Mouse (Mus musculus): ENCODE results near the gene Axin1. TPM values are rescaled to one million over a fixed set of nuclear protein-coding genes. Genes with fewer than 3 reads are reported as not detected.
"Not testable (repeated sequence)": the region's sequence is repeated elsewhere in the genome, so short reads cannot be mapped to it uniquely, and the experiment has no call there.

Axin1 gene
- polyA plus RNA-seq, 1 experiment from 2014 or later = 12.7 TPM

- H3K36me3 ChIP-seq (ENCODE audit: control insufficient read depth, insufficient read depth, low read length) = no peaks in the 10 kb centered on the region
- H3K4me1 ChIP-seq (ENCODE audit: control insufficient read depth, insufficient read depth, low read length) = no peaks in the 10 kb centered on the region
- ATAC-seq (ENCODE audit: low FRiP score) = no peak
- H3K9me3 ChIP-seq (ENCODE audit: control insufficient read depth, low read length) = no peaks in the 10 kb centered on the region
- H3K27me3 ChIP-seq (ENCODE audit: control insufficient read depth, insufficient read depth, low read length) = no peaks in the 10 kb centered on the region
- H3K27ac ChIP-seq (ENCODE audit: low read depth, low read length) = no peak overlapping the region
- WGBS = 91% methylated on average over 1 of the region's 1 CpGs
- no peak overlapping the region for H3K9ac ChIP-seq (ENCODE audit: low read length)
- no peak overlapping the region for H3K4me2 ChIP-seq
- no peak overlapping the region for H3K4me3 ChIP-seq (ENCODE audit: low read depth, low read length)
- DNase-seq (ENCODE audit: low spot score, missing footprints) = no peak
Observed at GRCm38 (mm10) chr17:26162736-26163135, 24.2 kb downstream of the Axin1 start.

GRCm38 (mm10) chr17:26168039-26168438 is 29.6 kb downstream of the Axin1 start:
- no peaks in the 10 kb centered on the region for H3K27me3 ChIP-seq (ENCODE audit: control insufficient read depth, insufficient read depth, low read length)
- no peak overlapping the region for H3K4me2 ChIP-seq
- ATAC-seq (ENCODE audit: low FRiP score) = no peak
- WGBS = 91% methylated on average over 2 of the region's 2 CpGs
- H3K27ac ChIP-seq (ENCODE audit: low read depth, low read length) = no peak overlapping the region
- H3K9me3 ChIP-seq (ENCODE audit: control insufficient read depth, low read length) = no peaks in the 10 kb centered on the region
- H3K4me1 ChIP-seq (ENCODE audit: control insufficient read depth, insufficient read depth, low read length) = no peaks in the 10 kb centered on the region
- H3K4me3 ChIP-seq (ENCODE audit: low read depth, low read length) = no peak overlapping the region
- H3K9ac ChIP-seq (ENCODE audit: low read length) = no peak overlapping the region
- H3K36me3 ChIP-seq (ENCODE audit: control insufficient read depth, insufficient read depth, low read length) = no peaks in the 10 kb centered on the region
- DNase-seq (ENCODE audit: low spot score, missing footprints) = no peak

- H3K27ac ChIP-seq (ENCODE audit: low read depth, low read length); H3K4me3 ChIP-seq (ENCODE audit: low read depth, low read length); H3K4me1 ChIP-seq (ENCODE audit: control insufficient read depth, insufficient read depth, low read length); H3K9ac ChIP-seq (ENCODE audit: low read length); DNase-seq (ENCODE audit: low spot score, missing footprints); H3K36me3 ChIP-seq (ENCODE audit: control insufficient read depth, insufficient read depth, low read length); ATAC-seq (ENCODE audit: low FRiP score); H3K4me2 ChIP-seq; H3K27me3 ChIP-seq (ENCODE audit: control insufficient read depth, insufficient read depth, low read length); H3K9me3 ChIP-seq (ENCODE audit: control insufficient read depth, low read length): not testable (repeated sequence)
- WGBS = 79% methylated on average over 2 of the region's 2 CpGs
Observed at GRCm38 (mm10) chr17:26175248-26175647, 36.8 kb downstream of the Axin1 start.

DNA sequence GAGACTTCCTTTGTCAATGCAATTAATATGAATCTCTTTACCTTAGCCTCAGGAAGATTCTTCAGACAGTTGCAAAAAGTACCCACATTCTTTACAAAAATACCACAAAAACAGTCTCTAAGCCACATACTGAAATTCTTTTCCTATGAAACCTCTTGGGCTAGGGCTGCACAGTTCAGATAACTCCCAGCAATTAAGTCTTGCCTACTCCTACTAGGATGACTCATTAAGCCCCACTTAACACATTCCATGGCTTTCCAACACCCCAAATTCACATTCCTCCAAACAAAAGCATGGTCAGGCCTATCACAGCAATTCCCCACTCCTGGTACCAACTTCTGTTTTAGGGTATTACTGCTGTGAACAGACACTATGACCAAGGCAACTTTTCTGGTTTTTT is 40.1 kb downstream of the Axin1 start:
- Histone ChIP-seq H3K27ac (ENCODE audit: low read depth, low read length) (no peak overlapping the region), H3K4me2 (no peak overlapping the region), H3K9ac (ENCODE audit: low read length) (no peak overlapping the region), H3K4me3 (ENCODE audit: low read depth, low read length) (no peak overlapping the region), H3K9me3 (ENCODE audit: control insufficient read depth, low read length) (no peaks in the 10 kb centered on the region), H3K36me3 (ENCODE audit: control insufficient read depth, insufficient read depth, low read length) (peaks cover 3% of the 10 kb centered on the region), H3K27me3 (ENCODE audit: control insufficient read depth, insufficient read depth, low read length) (no peaks in the 10 kb centered on the region), H3K4me1 (ENCODE audit: control insufficient read depth, insufficient read depth, low read length) (no peaks in the 10 kb centered on the region)
- ATAC-seq (ENCODE audit: low FRiP score) (no peak), DNase-seq (ENCODE audit: low spot score, missing footprints) (no peak)

DNA sequence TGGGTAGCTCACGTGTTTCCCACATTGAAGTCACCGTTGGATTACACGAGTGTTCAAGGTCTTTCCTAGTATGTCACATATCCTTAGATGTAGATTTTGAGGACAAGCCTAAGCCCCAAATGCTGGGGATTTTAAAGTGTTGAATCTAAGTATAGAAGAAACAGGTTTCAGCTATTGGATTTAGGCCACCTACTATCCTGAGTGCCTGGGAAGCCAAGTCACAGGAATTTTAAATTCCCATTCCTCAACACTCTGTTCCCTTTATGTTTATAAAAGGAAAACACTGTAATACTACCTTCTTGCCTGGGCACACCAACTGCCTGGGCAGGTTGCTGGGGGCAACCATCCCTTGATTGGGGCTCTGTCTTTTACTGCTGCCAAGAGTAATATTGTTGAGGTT is 42.7 kb downstream of the Axin1 start:
- H3K27me3 ChIP-seq (ENCODE audit: control insufficient read depth, insufficient read depth, low read length) = no peaks in the 10 kb centered on the region
- H3K27ac ChIP-seq (ENCODE audit: low read depth, low read length) = no peak overlapping the region
- no peaks in the 10 kb centered on the region for H3K4me1 ChIP-seq (ENCODE audit: control insufficient read depth, insufficient read depth, low read length)
- H3K4me3 ChIP-seq (ENCODE audit: low read depth, low read length) = no peak overlapping the region
- H3K4me2 ChIP-seq = no peak overlapping the region
- H3K36me3 ChIP-seq (ENCODE audit: control insufficient read depth, insufficient read depth, low read length) = peaks cover 9% of the 10 kb centered on the region
- 94% methylated on average over 3 of the region's 3 CpGs for WGBS
- no peak overlapping the region for H3K9ac ChIP-seq (ENCODE audit: low read length)
- DNase-seq (ENCODE audit: low spot score, missing footprints) (no peak), ATAC-seq (ENCODE audit: low FRiP score) (no peak)
- no peaks in the 10 kb centered on the region for H3K9me3 ChIP-seq (ENCODE audit: control insufficient read depth, low read length)

DNA sequence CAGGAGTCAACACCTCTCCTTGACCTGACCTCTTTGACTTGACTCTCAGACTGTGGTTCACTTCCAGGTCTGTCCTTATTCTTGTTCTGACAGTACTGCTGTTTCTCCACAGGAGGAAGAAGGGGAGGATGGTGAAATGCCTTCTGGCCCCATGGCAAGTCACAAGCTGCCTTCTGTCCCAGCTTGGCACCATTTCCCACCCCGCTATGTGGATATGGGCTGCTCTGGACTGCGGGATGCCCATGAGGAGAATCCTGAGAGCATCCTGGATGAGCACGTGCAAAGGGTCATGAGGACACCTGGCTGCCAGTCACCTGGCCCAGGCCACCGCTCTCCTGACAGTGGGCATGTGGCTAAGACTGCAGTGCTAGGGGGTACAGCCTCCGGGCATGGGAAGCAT is 49.1 kb downstream of the Axin1 start:
- H3K4me1 ChIP-seq (ENCODE audit: control insufficient read depth, insufficient read depth, low read length) = no peaks in the 10 kb centered on the region
- no peak overlapping the region for H3K9ac ChIP-seq (ENCODE audit: low read length)
- no peaks in the 10 kb centered on the region for H3K27me3 ChIP-seq (ENCODE audit: control insufficient read depth, insufficient read depth, low read length)
- 96% methylated on average over 5 of the region's 5 CpGs for WGBS
- ATAC-seq (ENCODE audit: low FRiP score) (no peak), DNase-seq (ENCODE audit: low spot score, missing footprints) (no peak)
- H3K27ac ChIP-seq (ENCODE audit: low read depth, low read length) = no peak overlapping the region
- H3K4me3 ChIP-seq (ENCODE audit: low read depth, low read length) = no peak overlapping the region
- peaks cover 35% of the 10 kb centered on the region for H3K36me3 ChIP-seq (ENCODE audit: control insufficient read depth, insufficient read depth, low read length)
- H3K4me2 ChIP-seq = no peak overlapping the region
- H3K9me3 ChIP-seq (ENCODE audit: control insufficient read depth, low read length) = no peaks in the 10 kb centered on the region

GRCm38 (mm10) chr17:26188091-26188805 is 49.8 kb downstream of the Axin1 start:
- no peak overlapping the region for H3K4me3 ChIP-seq (ENCODE audit: low read depth, low read length)
- no peaks in the 10 kb centered on the region for H3K27me3 ChIP-seq (ENCODE audit: control insufficient read depth, insufficient read depth, low read length)
- H3K4me2 ChIP-seq = no peak overlapping the region
- H3K27ac ChIP-seq (ENCODE audit: low read depth, low read length) = no peak overlapping the region
- no peaks in the 10 kb centered on the region for H3K4me1 ChIP-seq (ENCODE audit: control insufficient read depth, insufficient read depth, low read length)
- H3K9ac ChIP-seq (ENCODE audit: low read length) = no peak overlapping the region
- no peaks in the 10 kb centered on the region for H3K9me3 ChIP-seq (ENCODE audit: control insufficient read depth, low read length)
- H3K36me3 ChIP-seq (ENCODE audit: control insufficient read depth, insufficient read depth, low read length) = peaks cover 35% of the 10 kb centered on the region
- no peak for DNase-seq (ENCODE audit: low spot score, missing footprints)
- ATAC-seq (ENCODE audit: low FRiP score) = no peak
- WGBS = 93% methylated on average over 11 of the region's 11 CpGs

DNA sequence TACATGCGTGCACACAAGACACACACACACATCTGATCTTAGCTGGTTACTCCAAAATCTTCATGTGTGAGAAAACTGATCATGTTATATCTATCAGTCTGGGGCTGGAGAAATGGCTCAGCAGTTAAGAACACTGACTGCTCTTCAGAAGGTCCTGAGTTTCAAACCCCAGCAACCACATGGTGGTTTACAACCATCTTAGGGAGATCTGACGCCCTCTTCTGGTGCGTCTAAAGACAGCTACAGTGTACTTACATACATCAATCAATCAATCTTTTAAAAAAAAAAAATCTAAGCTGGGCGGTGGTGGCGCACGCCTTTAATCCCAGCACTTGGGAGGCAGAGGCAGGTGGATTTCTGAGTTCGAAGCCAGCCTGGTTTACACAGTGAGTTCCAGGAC is 53.0 kb downstream of the Axin1 start:
- H3K36me3 ChIP-seq (ENCODE audit: control insufficient read depth, insufficient read depth, low read length) = peaks cover 34% of the 10 kb centered on the region
- not testable (repeated sequence) for H3K4me2 ChIP-seq; H3K27ac ChIP-seq (ENCODE audit: low read depth, low read length); H3K9ac ChIP-seq (ENCODE audit: low read length); H3K4me3 ChIP-seq (ENCODE audit: low read depth, low read length); H3K4me1 ChIP-seq (ENCODE audit: control insufficient read depth, insufficient read depth, low read length); H3K27me3 ChIP-seq (ENCODE audit: control insufficient read depth, insufficient read depth, low read length); H3K9me3 ChIP-seq (ENCODE audit: control insufficient read depth, low read length); ATAC-seq (ENCODE audit: low FRiP score); DNase-seq (ENCODE audit: low spot score, missing footprints)
- WGBS = 92% methylated on average over 7 of the region's 7 CpGs

DNA sequence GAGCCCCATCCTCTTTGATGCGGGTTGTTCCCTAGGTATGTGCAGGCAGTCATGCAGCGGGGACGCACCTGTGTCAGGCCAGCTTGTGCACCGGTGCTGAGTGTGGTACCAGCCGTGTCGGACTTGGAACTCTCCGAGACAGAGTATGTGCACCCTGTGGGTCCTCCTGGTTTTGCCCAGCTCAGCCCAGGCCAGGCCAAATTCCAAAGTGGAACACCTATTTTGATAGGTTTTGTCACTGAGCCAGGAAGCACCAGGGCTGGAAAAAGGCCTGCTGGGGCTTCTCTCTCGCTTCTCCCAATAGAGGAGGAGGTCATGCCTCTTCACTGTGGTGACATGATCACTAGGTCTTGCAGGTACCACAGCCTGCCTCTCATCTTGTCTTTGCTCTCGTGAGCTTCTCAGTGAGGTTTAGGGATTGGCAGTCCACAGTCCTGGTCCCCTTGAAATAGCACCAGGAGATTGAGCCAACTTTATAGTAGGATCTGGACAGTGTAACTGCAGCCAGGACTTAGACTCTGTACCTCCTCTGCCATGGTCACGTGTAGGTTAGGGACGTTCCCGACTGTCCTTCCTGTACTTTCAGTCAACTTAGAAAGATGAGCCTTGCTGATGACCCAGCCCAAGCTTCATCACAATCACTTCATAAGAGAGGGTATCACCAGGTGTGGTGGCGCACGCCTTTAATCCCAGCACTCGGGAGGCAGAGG is 54.1 kb downstream of the Axin1 start:
- WGBS = 96% methylated on average over 15 of the region's 15 CpGs
- Histone ChIP-seq H3K4me1 (ENCODE audit: control insufficient read depth, insufficient read depth, low read length) (no peaks in the 10 kb centered on the region), H3K9me3 (ENCODE audit: control insufficient read depth, low read length) (no peaks in the 10 kb centered on the region), H3K9ac (ENCODE audit: low read length) (no peak overlapping the region), H3K36me3 (ENCODE audit: control insufficient read depth, insufficient read depth, low read length) (peaks cover 33% of the 10 kb centered on the region), H3K27me3 (ENCODE audit: control insufficient read depth, insufficient read depth, low read length) (no peaks in the 10 kb centered on the region), H3K4me2 (no peak overlapping the region), H3K4me3 (ENCODE audit: low read depth, low read length) (no peak overlapping the region), H3K27ac (ENCODE audit: low read depth, low read length) (no peak overlapping the region)
- ATAC-seq (ENCODE audit: low FRiP score) (no peak), DNase-seq (ENCODE audit: low spot score, missing footprints) (no peak)

Data from midbrain, embryonic 11.5 days (tissue).